Mouse (Mus musculus) spleen, adult 10 weeks (tissue): ENCODE measurements around the gene Gm4553. TPM values are rescaled to one million over a fixed set of nuclear protein-coding genes. Genes with fewer than 3 reads are reported as not detected.

Experiments used
- polyA plus RNA-seq: library from polyadenylated mRNA; stranded (reverse); fragments of 350-450 nt; fragmentation: Illumina TruSeq; extraction: RNeasy Lipid Tissue Mini Kit (QIAGEN cat#74804); gene quantifications from one replicate; pipeline ENCODE4 v1.2.3, GENCODE M21; 2015; ENCODE audit warnings: low replicate concordance; ENCODE audit not compliant: insufficient read depth

The Gm4553 gene
- not detected for polyA plus RNA-seq

GRCm38 (mm10) chr7:142165639-142166038, at the start of gene Gm4553:
Gm4553 (minus strand) TSS chr7:142165739.

GRCm38 (mm10) chr7:142211559-142211958, 46.0 kb upstream of the Gm4553 start, which contains the start of gene Gm7579:
Gm7579 (plus strand) TSS chr7:142211859.

DNA sequence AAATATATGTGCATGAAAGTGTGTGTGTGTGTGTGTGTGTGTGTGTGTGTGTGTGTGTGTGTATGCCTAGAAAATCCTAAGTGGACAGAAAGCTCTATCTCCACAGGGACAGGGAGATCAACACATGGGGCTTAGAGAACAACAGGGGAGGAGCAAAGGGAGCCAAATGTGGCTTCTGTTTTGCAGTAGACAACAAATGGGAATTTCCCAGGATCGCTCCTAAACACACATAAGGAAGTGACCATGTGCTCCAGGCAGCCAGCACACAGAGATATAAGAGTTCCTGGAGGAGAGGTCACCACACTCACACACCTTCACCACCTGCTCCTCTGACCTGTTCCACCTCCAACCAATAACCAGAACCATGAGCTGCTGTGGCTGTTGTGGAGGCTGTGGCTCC, 35.5 kb upstream of the Gm4553 start, which contains the start of gene Krtap5-3:
Gene Krtap5-3, plus strand, starts transcription at position 301 of the 400 bp plus-strand sequence.

GRCm38 (mm10) chr7:142190289-142190688, 24.8 kb upstream of the Gm4553 start, which contains the start of gene Gm10153:
Gm10153 (minus strand) TSS chr7:142190389.

GRCm38 (mm10) chr7:142175905-142176304, 10.4 kb upstream of the Gm4553 start, which contains the start of gene Krtap5-2:
Krtap5-2 (minus strand) TSS chr7:142176005.

GRCm38 (mm10) chr7:142157013-142157412, 8.5 kb downstream of the Gm4553 start, which contains the start of gene Gm29735:
Gm29735 (minus strand) TSS chr7:142157113.

DNA sequence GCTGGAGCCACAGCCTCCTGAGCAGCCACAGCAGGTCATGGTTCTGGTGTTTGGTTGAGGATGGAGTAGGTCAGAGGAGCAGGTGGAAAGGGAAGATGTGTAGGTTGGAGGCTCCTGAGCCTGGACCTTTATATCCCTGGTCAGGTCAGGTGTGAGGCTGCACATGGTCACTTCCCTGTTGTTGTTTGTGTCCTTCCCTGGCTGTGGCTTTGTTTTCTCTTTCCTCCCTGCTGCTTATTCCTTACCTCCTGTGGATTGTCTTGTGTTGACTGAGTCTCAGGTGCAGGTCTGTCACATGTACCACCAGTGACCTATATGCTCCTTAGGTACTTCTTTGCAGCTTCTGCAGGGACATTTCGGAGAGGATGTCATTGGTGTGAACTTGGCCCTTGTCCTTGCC, 21.0 kb downstream of the Gm4553 start, which contains the start of gene Gm45337:
Gene Gm45337, minus strand, starts transcription at position 101 of the 400 bp plus-strand sequence.

DNA sequence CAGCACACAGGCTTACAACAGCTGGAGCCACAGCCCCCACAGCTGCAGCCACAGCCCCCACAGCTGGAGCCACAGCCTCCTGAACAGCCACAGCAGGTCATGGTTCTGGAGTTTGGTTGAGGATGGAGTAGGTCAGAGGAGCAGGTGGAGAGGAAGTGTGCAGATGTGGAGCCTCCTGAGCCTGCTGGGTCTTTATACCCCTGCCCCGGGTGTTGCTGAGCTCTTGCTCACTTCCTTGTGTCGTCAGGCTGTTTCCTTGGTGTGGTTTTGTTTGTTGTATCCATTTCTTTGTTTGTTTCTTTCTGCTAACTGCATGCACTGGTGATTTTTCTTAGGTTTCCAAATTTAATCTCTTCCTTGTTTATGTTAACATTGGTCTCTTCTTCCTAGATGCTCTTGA, 29.6 kb downstream of the Gm4553 start, which contains the start of gene Gm39115:
Gene Gm39115, minus strand, starts transcription at position 101 of the 400 bp plus-strand sequence.

GRCm38 (mm10) chr7:142120629-142121028, 44.9 kb downstream of the Gm4553 start, which contains the start of gene Gm45618:
Gm45618 (minus strand) TSS chr7:142120729.

Other genes with a start within 250 kb of the Gm4553 start
- gene Tollip, start 247.2 kb downstream of the Gm4553 start, polyA plus RNA-seq = 38.5 TPM
- not detected for gene Brsk2, start 216.0 kb downstream of the Gm4553 start, polyA plus RNA-seq
- gene Mob2, start 104.7 kb downstream of the Gm4553 start, polyA plus RNA-seq = 34.7 TPM
- 0.88 TPM for gene Dusp8, start 69.9 kb downstream of the Gm4553 start, polyA plus RNA-seq
- gene Gm45618, start 45.0 kb downstream of the Gm4553 start, polyA plus RNA-seq = not detected
- gene Gm39115, start 29.7 kb downstream of the Gm4553 start, polyA plus RNA-seq = not detected
- gene Gm45337, start 21.1 kb downstream of the Gm4553 start, polyA plus RNA-seq = not detected
- not detected for gene Gm29735, start 8.6 kb downstream of the Gm4553 start, polyA plus RNA-seq
- not detected for gene Krtap5-2, start 10.3 kb upstream of the Gm4553 start, polyA plus RNA-seq
- gene Gm10153, start 24.6 kb upstream of the Gm4553 start, polyA plus RNA-seq = not detected
- gene Krtap5-3, start 35.6 kb upstream of the Gm4553 start, polyA plus RNA-seq = not detected
- gene Gm7579, start 46.1 kb upstream of the Gm4553 start, polyA plus RNA-seq = not detected
- not detected for gene Krtap5-5, start 64.2 kb upstream of the Gm4553 start, polyA plus RNA-seq
- gene Gm40460, start 75.3 kb upstream of the Gm4553 start, polyA plus RNA-seq = not detected
- not detected for gene Gm2431, start 92.6 kb upstream of the Gm4553 start, polyA plus RNA-seq
- not detected for gene Gm4559, start 108.6 kb upstream of the Gm4553 start, polyA plus RNA-seq
- not detected for gene Krtap5-1, start 131.4 kb upstream of the Gm4553 start, polyA plus RNA-seq
- not detected for gene Krtap5-4, start 137.8 kb upstream of the Gm4553 start, polyA plus RNA-seq
- gene Ifitm10, start 208.0 kb upstream of the Gm4553 start, polyA plus RNA-seq = 3.0 TPM
- 0.93 TPM for gene Gm49369, start 216.9 kb upstream of the Gm4553 start, polyA plus RNA-seq
- 310 TPM for gene Ctsd, start 222.3 kb upstream of the Gm4553 start, polyA plus RNA-seq